Mouse (Mus musculus) Muller cell, postnatal 12 days (primary cell): Measurements from ENCODE around the gene Cpped1.

ENCODE experiments used
- DNase-seq: peaks from one replicate; pipeline ENCODE4 v3.0.0-alpha.2; 2015; ENCODE audit errors: inconsistent ontology term

Cpped1 gene

GRCm38 (mm10) chr16:11843441-11843840 is 65.8 kb downstream of the Cpped1 start:
- DNase-seq: no peak

DNA sequence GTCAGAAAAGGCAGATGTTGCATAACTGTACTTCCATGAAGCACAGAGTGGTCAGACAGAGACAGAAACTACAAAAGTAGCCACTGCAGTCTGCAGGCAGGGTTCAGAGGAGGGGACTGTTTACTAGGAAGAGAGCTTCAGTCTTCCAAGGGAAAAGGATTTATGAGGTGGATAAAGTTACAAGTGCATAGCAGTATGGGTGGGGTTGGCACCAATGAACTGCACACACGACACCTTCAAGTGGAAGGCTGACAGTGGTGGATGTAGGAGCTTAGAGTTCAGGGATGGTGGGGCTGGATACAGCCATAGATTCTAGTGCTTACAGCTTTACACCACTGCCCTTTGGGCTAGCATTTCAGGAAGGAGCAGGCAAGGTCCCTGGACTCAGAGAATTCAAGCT is 75.8 kb downstream of the Cpped1 start:
- no peak for DNase-seq

DNA sequence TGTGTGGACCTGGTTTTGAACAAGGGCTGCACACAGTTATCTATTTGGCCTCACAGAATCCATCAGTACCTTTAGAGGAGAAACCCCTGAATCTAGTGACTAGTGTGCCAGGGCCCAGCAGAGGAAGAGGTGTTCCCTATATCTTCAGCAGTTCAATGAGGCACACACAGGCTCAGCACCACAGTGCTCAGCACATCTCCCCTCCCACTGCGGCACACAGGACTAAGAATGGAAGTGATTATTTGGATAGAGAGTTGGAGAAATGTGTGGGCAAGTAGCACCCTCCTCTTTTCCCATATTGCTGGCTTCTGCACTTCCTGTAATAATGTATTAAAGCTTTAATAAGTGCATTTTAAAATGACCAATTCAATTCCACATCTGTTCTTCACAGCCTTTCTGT is 80.4 kb downstream of the Cpped1 start:
- no peak for DNase-seq

DNA sequence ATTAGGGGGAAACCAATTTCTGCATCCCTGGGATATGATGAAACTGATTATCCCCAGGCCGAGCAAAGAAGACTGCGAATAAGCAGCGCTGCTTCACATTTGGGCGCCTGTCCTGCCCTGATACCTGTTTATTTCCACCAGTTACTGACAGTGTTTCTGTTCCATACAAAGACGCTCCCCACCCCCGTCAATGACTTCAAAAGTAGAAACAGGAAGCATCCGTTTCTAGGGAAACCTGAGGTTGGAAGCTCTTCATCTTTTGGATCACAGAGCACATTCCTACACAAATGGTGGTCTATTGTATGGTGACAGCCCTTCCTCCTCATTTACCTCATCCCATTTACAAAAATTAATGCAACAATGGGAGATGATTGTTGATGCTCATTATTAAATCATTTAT is 84.4 kb downstream of the Cpped1 start:
- DNase-seq: peak; percentile 85

DNA sequence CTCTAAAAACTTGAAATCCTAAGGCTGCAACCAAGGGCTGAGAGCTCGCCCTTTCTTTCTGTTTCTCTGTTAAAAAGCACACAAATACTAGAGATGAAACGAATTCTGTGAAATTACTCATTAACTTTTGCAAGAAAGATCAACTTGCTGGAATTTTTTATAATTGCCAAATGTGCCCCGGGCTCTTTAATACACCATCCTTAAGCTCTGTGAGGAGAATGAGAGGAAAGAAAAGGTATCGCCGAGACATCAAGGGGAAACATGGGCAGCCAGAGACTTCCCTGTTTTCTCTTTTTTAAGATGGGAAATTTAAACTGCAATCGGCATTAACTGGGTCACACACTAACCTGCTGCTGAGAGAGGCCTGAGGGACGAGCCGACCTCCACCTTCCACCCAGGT is 84.9 kb downstream of the Cpped1 start:
- DNase-seq: no peak

DNA sequence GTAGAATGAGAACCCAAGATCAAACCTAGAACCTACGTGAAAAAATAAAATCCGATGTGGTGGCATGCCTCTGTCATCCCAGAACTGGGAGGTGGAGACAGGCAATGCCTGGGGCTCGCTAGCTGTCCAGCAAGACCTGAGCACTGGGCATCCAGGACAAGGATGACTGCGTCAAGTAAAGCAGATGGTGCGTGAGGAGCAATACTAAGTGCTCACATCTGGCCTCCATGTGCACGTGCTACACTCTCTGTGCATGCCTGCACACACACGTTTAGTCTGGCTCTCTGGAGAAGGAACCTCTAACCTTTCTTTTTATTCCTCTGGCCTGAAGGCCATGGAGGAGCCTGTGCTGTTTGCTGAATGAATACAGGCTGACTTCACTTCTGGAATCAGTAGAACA is 88.5 kb downstream of the Cpped1 start:
- no peak for DNase-seq

- peak; percentile 72 for DNase-seq
These were observed 94.2 kb downstream of the Cpped1 start for GRCm38 (mm10) chr16:11814935-11815650.

GRCm38 (mm10) chr16:11812119-11812518 is 97.1 kb downstream of the Cpped1 start:
- DNase-seq: no peak

DNA sequence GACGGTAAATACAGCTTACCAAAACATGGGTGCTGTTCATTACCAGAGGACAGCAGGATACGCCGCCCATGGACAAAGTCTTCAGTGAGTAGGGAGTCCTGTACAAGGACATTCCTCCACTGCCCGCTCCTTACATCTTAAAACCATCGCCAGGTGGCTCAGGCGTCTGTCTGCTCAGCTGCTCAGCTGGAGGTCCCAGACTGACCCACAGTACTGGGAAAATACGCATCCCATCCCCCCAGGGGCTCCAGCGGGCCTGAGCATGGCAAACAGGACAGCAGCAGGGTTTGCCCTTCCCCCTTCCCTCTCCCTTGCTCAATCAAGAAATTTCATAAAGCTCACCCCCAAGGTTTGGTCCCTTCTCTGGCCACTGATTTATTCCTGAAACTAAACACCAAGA is 99.6 kb downstream of the Cpped1 start:
- DNase-seq: no peak

- DNase-seq: peak; percentile 63
These were observed 107.2 kb downstream of the Cpped1 start for GRCm38 (mm10) chr16:11801960-11802539.

GRCm38 (mm10) chr16:11795758-11796460 is 113.3 kb downstream of the Cpped1 start:
- no peak for DNase-seq

- DNase-seq: peak; percentile 76
These were observed 114.6 kb downstream of the Cpped1 start for GRCm38 (mm10) chr16:11794628-11795027.

GRCm38 (mm10) chr16:11793391-11793790 is 115.9 kb downstream of the Cpped1 start:
- DNase-seq: peak; percentile 45

DNA sequence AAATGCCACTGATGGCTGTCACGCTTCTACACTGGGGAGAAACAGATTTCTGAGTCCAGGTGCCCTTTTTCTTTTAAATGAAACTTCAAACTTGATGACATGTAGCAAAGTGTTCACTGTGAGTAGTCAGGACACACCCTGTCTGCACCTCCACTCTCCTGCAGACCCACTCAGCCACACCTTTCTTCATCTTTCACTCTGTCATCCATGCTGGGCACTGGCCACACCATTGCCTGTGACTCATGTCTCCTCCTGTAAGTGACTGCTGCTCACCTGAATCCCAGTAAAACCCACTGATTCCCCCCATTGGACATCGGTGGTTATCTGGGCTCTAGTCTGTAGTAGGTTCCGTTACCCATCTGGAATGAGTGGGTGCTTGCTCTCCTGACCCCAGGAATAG is 118.8 kb downstream of the Cpped1 start:
- no peak for DNase-seq

- no peak for DNase-seq
These were observed 123.4 kb downstream of the Cpped1 start for GRCm38 (mm10) chr16:11785806-11786205.

DNA sequence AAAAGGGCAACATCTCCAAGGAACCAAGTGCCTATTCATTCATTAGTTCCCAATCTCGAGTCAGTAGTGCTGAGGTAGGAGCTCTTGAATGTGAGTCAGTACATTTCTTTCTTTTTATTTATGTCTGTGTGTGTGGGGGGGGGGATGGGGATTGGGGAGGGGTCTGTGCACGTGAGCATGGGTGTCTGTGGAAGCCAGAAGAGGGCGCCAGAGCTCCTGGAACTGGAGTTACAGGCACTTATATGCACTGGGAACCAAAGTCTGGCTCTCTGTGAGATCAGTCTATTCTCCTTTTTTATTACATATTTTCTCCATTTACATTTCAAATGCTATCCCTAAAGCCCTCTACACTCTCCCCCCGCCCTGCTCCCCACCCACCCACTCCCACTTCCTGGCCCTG is 124.9 kb downstream of the Cpped1 start:
- no peak for DNase-seq

- DNase-seq: no peak
These were observed 125.9 kb downstream of the Cpped1 start for GRCm38 (mm10) chr16:11783337-11783736.

DNA sequence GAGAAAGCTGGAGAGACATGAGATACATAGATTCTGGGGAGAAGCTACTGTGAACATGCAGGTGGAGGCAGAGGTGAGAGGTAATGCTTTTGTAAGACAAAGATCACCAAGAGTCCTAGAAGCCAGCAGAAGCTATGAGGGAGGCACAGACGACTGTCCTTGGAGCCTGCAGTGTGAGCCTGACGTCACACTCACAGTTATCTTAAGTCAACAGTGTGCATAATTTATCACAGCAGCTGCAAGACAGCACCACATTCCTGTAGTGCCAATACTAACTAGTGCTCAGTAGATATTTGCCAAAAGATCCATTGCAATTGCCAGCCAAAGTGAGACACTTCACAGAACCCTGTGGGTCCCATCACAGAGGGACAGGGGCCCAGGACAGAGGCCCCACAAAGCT is 127.2 kb downstream of the Cpped1 start:
- no peak for DNase-seq

GRCm38 (mm10) chr16:11778715-11779460 is 130.4 kb downstream of the Cpped1 start:
- no peak for DNase-seq

DNA sequence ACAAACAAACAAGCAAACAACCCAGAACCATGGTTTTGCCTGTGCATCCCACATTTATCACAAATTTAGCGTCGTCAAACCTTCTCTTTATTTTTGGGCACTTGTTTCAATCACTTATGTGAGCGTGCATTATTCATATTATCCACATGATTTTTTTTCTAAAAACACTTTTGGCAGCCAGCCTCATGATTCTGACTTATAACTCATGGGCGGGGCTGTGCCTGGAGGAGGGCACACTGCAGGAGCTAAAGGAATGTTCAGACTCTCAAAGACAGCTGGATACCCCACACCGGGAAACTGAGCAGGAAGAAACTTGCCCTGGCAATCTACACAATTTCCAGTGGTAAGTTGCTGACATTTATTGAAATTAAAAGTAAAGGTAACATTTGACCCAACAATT is 131.1 kb downstream of the Cpped1 start:
- DNase-seq: no peak

DNA sequence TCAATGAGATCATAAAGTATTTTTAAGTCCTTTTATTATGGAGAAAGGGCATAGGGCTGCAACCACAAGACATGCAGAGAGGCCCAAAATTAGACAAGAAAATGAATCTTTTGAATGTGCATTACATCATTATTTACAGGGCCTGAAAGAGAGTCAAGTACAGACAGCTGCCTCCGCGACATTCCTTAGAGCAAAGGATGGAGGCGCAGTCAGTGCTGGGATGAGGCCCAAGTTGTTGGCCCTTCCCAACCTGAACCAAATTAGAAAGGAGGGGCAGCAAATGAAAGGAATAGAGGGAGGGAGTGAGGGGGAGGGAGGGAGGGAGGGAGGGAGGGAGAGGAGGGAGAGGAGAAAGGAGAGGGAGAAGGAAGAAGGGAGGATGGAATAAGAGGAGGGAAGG is 132.7 kb downstream of the Cpped1 start:
- DNase-seq: no peak

GRCm38 (mm10) chr16:11774321-11774720 is 134.9 kb downstream of the Cpped1 start:
- no peak for DNase-seq
